Comparison of ENCODE assay signal across 29 mouse cellular contexts in the genomic region with DNA sequence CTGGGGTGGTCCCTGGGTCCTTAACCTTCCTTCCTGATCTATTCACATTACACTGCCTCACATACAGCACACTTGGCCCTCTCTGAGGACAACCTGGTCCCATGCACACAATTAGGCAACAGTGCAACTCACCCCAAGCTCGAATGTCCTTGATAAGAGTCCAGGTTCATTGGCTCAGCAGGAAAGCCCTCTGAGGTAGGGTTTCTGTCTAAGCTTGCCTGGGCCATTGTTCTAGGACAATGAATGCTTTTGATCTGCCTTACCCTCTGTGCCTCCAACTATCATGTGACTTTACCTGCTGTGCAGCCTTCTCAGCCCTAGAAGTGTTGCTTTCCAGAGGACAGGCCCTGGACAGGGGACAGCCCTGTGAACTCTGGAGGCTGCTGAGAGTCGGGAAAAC. TPM values are rescaled to one million over a fixed set of nuclear protein-coding genes. Genes with fewer than 3 reads are reported as not detected.
DNase-seq lines count a peak whose midpoint lies in the region; ATAC-seq and TF ChIP-seq lines count a peak whose summit lies in the region.
"Had no signal": no experiment of that assay in that cellular context is flagged by ENCODE, and none has a peak within 500 bp of the region (broad histone marks: within the 10 kb centered on the region; RNA-seq: fewer than 3 reads in every experiment).

No protein-coding gene starts in this region.

- peak overlapping the region; percentile 84 for H3K27ac ChIP-seq in layer of hippocampus, adult 2 months
- H3K27ac ChIP-seq: forebrain, embryonic 12.5 days; gastrocnemius, adult 2 months; hindbrain, postnatal 0 days; kidney, embryonic 15.5 days; limb, embryonic 13.5 days; liver, embryonic 15.5 days; midbrain, embryonic 15.5 days; neural tube, embryonic 12.5 days; stomach, postnatal 0 days had no signal

- intact Hi-C loops in left cerebral cortex, postnatal 4 days (cut with DNase I), result no loop called here

- no peak overlapping the region for H3K4me3 ChIP-seq in layer of hippocampus, adult 2 months
- H3K4me3 ChIP-seq: forebrain, embryonic 12.5 days; gastrocnemius, adult 2 months; kidney, embryonic 15.5 days; limb, embryonic 13.5 days; liver, embryonic 15.5 days; midbrain, embryonic 15.5 days; neural tube, embryonic 12.5 days had no signal

- TF ChIP-seq CTCF in layer of hippocampus, adult 2 months (conservative IDR thresholded peaks at IDR 0.05), result no peak

- peak; percentile 42 to 81 for DNase-seq in adrenal gland, adult (ENCODE audit: inconsistent age in 2 of 2, low spot score in 1 of 2)
- no peak for DNase-seq in adrenal gland, adult 18-20 months (ENCODE audit: low spot score in 2 of 2)
- DNase-seq in layer of hippocampus, adult 2 months (ENCODE audit: low spot score in 2 of 2), result no peak
- no peak for DNase-seq in layer of hippocampus, postnatal 36 days
- peak; percentile 34 for DNase-seq in adrenal gland, postnatal 10 days
- DNase-seq in gonadal fat pad, adult 2 months (ENCODE audit: low read depth), result peak; percentile 76
- no peak for DNase-seq in left cerebral cortex, postnatal 4 days
- DNase-seq: cerebellum, adult 8-10 months; gastrocnemius, adult 2 months; kidney, postnatal 4 days; layer of hippocampus, adult 9-11 months; lung, postnatal 4 days; right cerebral cortex, postnatal 14 days had no signal

- ATAC-seq in inflammation-experienced regulatory T-cells, adult 6 months, result no peak
- ATAC-seq: hindbrain, postnatal 0 days; intestine, postnatal 0 days; midbrain, embryonic 15.5 days had no signal

RNA-seq across cellular contexts. Expression of a gene that starts 17.4 kb away (rescaled TPM):
- total RNA-seq in adrenal gland, adult 18-20 months (2021), result 1 to 10 TPM; 4.1 to 5.4 TPM
- 1 to 10 TPM; 4.6 TPM for total RNA-seq in layer of hippocampus, adult 2 months (2021)
- total RNA-seq in layer of hippocampus, postnatal 36 days (2021), result 1 to 10 TPM; 3.2 to 3.7 TPM
- 1 to 10 TPM in 1 of 2 experiments, under 1 TPM in 1; 0.90 to 1.1 TPM for total RNA-seq in adrenal gland, postnatal 10 days (2021)
- 0.38 and 0.61 TPM in 2 replicates for polyA plus RNA-seq in gonadal fat pad, adult 2 months (2012; rRNA removed)
- total RNA-seq in left cerebral cortex, postnatal 4 days (2021), result under 1 TPM; 0.36 to 0.52 TPM
- not detected for polyA plus RNA-seq in inflammation-experienced regulatory T-cells, adult 6 months (2017; shearing (Covaris generic))
- total RNA-seq: gastrocnemius, adult 2 months; granulocyte monocyte progenitor cell, adult 5-6 weeks; hematopoietic stem cell, adult 5-6 weeks; hindbrain, postnatal 0 days had no signal
- polyA plus RNA-seq: forebrain, embryonic 12.5 days; heart, embryonic 11.5 days; heart, postnatal 0 days; limb, embryonic 13.5 days; lung, embryonic 16.5 days; midbrain, embryonic 15.5 days; neural tube, embryonic 12.5 days; stomach, postnatal 0 days; thymus, postnatal 0 days had no signal

RNA-seq across cellular contexts. Expression of a gene that starts 19.7 kb away (rescaled TPM):
- total RNA-seq in adrenal gland, adult 18-20 months (2021), result 1 to 10 TPM; 1.6 to 3.1 TPM
- 1 to 10 TPM; 2.6 to 3.0 TPM for total RNA-seq in layer of hippocampus, adult 2 months (2021)
- 1 to 10 TPM; 2.4 to 2.8 TPM for total RNA-seq in layer of hippocampus, postnatal 36 days (2021)
- under 1 TPM; 0.63 to 0.88 TPM for total RNA-seq in adrenal gland, postnatal 10 days (2021)
- polyA plus RNA-seq in gonadal fat pad, adult 2 months (2012; rRNA removed), result 0.03 and 0.27 TPM in 2 replicates
- total RNA-seq in left cerebral cortex, postnatal 4 days (2021), result under 1 TPM; 0.56 to 0.76 TPM
- under 1 TPM in 1 of 3 experiments, not detected in 2; 0.40 TPM for polyA plus RNA-seq in inflammation-experienced regulatory T-cells, adult 6 months (2017; shearing (Covaris generic))
- total RNA-seq: gastrocnemius, adult 2 months; granulocyte monocyte progenitor cell, adult 5-6 weeks; hematopoietic stem cell, adult 5-6 weeks; hindbrain, postnatal 0 days had no signal
- polyA plus RNA-seq: forebrain, embryonic 12.5 days; heart, embryonic 11.5 days; heart, postnatal 0 days; hindbrain, postnatal 0 days; limb, embryonic 13.5 days; liver, embryonic 15.5 days; lung, embryonic 16.5 days; midbrain, embryonic 15.5 days; neural tube, embryonic 12.5 days; stomach, postnatal 0 days had no signal

RNA-seq across cellular contexts. Expression of a gene that starts 28.5 kb away (rescaled TPM):
- 10 to 100 TPM in 1 of 2 experiments, 1 to 10 TPM in 1; 7.0 to 10.2 TPM for total RNA-seq in adrenal gland, adult 18-20 months (2021)
- 1 to 10 TPM; 5.6 to 6.8 TPM for total RNA-seq in layer of hippocampus, adult 2 months (2021)
- 1 to 10 TPM; 7.5 to 7.6 TPM for total RNA-seq in layer of hippocampus, postnatal 36 days (2021)
- total RNA-seq in adrenal gland, postnatal 10 days (2021), result under 1 TPM; 0.27 to 0.91 TPM
- not detected in 2 replicates for polyA plus RNA-seq in gonadal fat pad, adult 2 months (2012; rRNA removed)
- under 1 TPM; 0.40 to 0.60 TPM for total RNA-seq in left cerebral cortex, postnatal 4 days (2021)
- polyA plus RNA-seq in inflammation-experienced regulatory T-cells, adult 6 months (2017; shearing (Covaris generic)), result not detected
- total RNA-seq: gastrocnemius, adult 2 months; granulocyte monocyte progenitor cell, adult 5-6 weeks; hematopoietic stem cell, adult 5-6 weeks had no signal
- polyA plus RNA-seq: forebrain, embryonic 12.5 days; heart, embryonic 11.5 days; heart, postnatal 0 days; kidney, embryonic 15.5 days; limb, embryonic 13.5 days; liver, embryonic 15.5 days; lung, embryonic 16.5 days; neural tube, embryonic 12.5 days; thymus, postnatal 0 days had no signal

RNA-seq across cellular contexts. Expression of a gene that starts 28.5 kb away (rescaled TPM):
- total RNA-seq in adrenal gland, adult 18-20 months (2021), result 1 to 10 TPM; 1.4 to 1.8 TPM
- total RNA-seq in layer of hippocampus, adult 2 months (2021), result 1 to 10 TPM in 1 of 2 experiments, under 1 TPM in 1; 0.88 to 1.7 TPM
- total RNA-seq in layer of hippocampus, postnatal 36 days (2021), result 1 to 10 TPM; 1.8 to 2.2 TPM
- total RNA-seq in adrenal gland, postnatal 10 days (2021), result under 1 TPM; 0.21 to 0.33 TPM
- polyA plus RNA-seq in gonadal fat pad, adult 2 months (2012; rRNA removed), result not detected in 2 replicates
- under 1 TPM in 1 of 2 experiments, not detected in 1; 0.40 TPM for total RNA-seq in left cerebral cortex, postnatal 4 days (2021)
- not detected for polyA plus RNA-seq in inflammation-experienced regulatory T-cells, adult 6 months (2017; shearing (Covaris generic))
- total RNA-seq: gastrocnemius, adult 2 months; granulocyte monocyte progenitor cell, adult 5-6 weeks; hematopoietic stem cell, adult 5-6 weeks; hindbrain, postnatal 0 days had no signal
- polyA plus RNA-seq: forebrain, embryonic 12.5 days; heart, embryonic 11.5 days; heart, postnatal 0 days; hindbrain, postnatal 0 days; intestine, postnatal 0 days; kidney, embryonic 15.5 days; limb, embryonic 13.5 days; liver, embryonic 15.5 days; lung, embryonic 16.5 days; midbrain, embryonic 15.5 days; neural tube, embryonic 12.5 days; stomach, postnatal 0 days; thymus, postnatal 0 days had no signal

RNA-seq across cellular contexts. Expression of a gene that starts 55.4 kb away (rescaled TPM):
- total RNA-seq in adrenal gland, adult 18-20 months (2021), result 1 to 10 TPM; 7.0 to 9.5 TPM
- total RNA-seq in layer of hippocampus, adult 2 months (2021), result 1 to 10 TPM; 7.7 to 7.9 TPM
- total RNA-seq in layer of hippocampus, postnatal 36 days (2021), result 1 to 10 TPM; 6.9 to 8.0 TPM
- total RNA-seq in adrenal gland, postnatal 10 days (2021), result 1 to 10 TPM; 6.1 to 9.9 TPM
- polyA plus RNA-seq in gonadal fat pad, adult 2 months (2012; rRNA removed), result 2.9 and 3.1 TPM in 2 replicates
- 1 to 10 TPM; 3.6 to 4.7 TPM for total RNA-seq in left cerebral cortex, postnatal 4 days (2021)
- 1 to 10 TPM; 5.8 to 8.6 (median 6.7) TPM for polyA plus RNA-seq in inflammation-experienced regulatory T-cells, adult 6 months (2017; shearing (Covaris generic))

Comparison
In these comparisons a context has a peak if more than half of its experiments do, and no peak if none do; other contexts are left out.
1. DNase-seq: peak in adrenal gland, adult (2 of 2), adrenal gland, postnatal 10 days (single experiment) and gonadal fat pad, adult 2 months (single experiment); none in adrenal gland, adult 18-20 months (0 of 2), layer of hippocampus, adult 2 months (0 of 2), layer of hippocampus, postnatal 36 days (0 of 2) and left cerebral cortex, postnatal 4 days (single experiment).